Mouse (Mus musculus): Measurements from ENCODE around the gene Prkar1b.

DNA sequence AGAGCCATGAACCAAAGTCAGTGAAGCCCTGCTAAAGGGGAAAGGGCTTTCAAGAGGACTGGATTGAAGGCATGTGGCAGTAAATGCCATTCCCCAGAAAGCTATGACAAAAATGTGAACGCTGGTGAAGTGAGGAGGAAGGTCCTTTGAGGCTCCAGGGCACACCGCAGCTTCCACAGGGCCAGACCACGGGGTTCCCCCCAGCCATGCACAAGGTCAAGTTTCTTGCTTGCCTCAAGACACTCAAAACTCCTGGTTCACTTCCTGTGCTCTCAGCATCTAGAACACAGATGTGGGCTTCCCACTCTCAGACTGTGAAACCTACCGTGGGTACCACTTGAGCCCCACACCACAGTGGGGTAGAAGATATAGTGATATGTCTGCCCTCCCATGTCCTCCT, 106.3 kb downstream of the Prkar1b start:
- TF ChIP-seq CTCF (IDR thresholded peaks at IDR 0.05; ENCODE audit: control insufficient read depth, insufficient read depth, low read length) = no peak
- TF ChIP-seq POLR2A (IDR thresholded peaks at IDR 0.05; ENCODE audit: borderline replicate concordance, control insufficient read depth, low read depth, low read length) = no peak

Data from bone marrow, adult 2 months (tissue).